Mouse (Mus musculus) liver, embryonic 13.5 days (tissue): ENCODE results near the gene Slc38a9. TPM values are rescaled to one million over a fixed set of nuclear protein-coding genes. Genes with fewer than 3 reads are reported as not detected.

ENCODE experiments used
- polyA plus RNA-seq: library from polyadenylated mRNA; unstranded; fragments of >200 nt; fragmentation: Nextera tagmentation; extraction: Ambion mirVana; gene quantifications from 2 replicates; pipeline ENCODE4 v1.2.1, GENCODE M21; 2015

Slc38a9 gene
- polyA plus RNA-seq, 1 experiment from 2014 or later = 10.3 TPM

Other genes with a start within 250 kb of the Slc38a9 start
- gene Il6st, start 196.7 kb upstream of the Slc38a9 start, polyA plus RNA-seq = 4.3 and 7.0 TPM in 2 replicates
- 0.06 and 0.12 TPM in 2 replicates for gene Il31ra, start 66.4 kb upstream of the Slc38a9 start, polyA plus RNA-seq
- gene Ddx4, start 8.3 kb upstream of the Slc38a9 start, polyA plus RNA-seq = 0.20 and 0.27 TPM in 2 replicates
- gene Plpp1, start 140.0 kb downstream of the Slc38a9 start, polyA plus RNA-seq = 31.8 and 32.2 TPM in 2 replicates